Mouse (Mus musculus): ENCODE data around the gene Lhcgr. TPM values are rescaled to one million over a fixed set of nuclear protein-coding genes. Genes with fewer than 3 reads are reported as not detected.
"Not testable (repeated sequence)": the region's sequence is repeated elsewhere in the genome, so short reads cannot be mapped to it uniquely, and the experiment has no call there.

Lhcgr gene
- polyA plus RNA-seq (2014; fragmentation: Nextera tagmentation; extraction: Ambion mirVana): 0.69 and 1.0 TPM in 2 replicates

GRCm38 (mm10) chr17:88791440-88792152 is at the start of gene Lhcgr:
Gene Lhcgr, minus strand, starts transcription at chr17:88791990.
- Histone ChIP-seq H3K9ac (ENCODE audit: low read depth, low read length) (peak within 1 kb of the TSS; percentile 2), H3K9me3 (ENCODE audit: control insufficient read depth, low read length) (no peaks in the 10 kb centered on the region), H3K4me1 (replicated peaks; ENCODE audit: control insufficient read depth, insufficient read depth, low read length) (no peaks in the 10 kb centered on the region), H3K27ac (ENCODE audit: low read depth, low read length) (no peak within 1 kb of the TSS), H3K27me3 (ENCODE audit: control insufficient read depth, insufficient read depth, low read length) (no peaks in the 10 kb centered on the region), H3K4me3 (ENCODE audit: low read depth, low read length) (no peak within 1 kb of the TSS), H3K4me2 (replicated peaks; ENCODE audit: low read depth, low read length) (peak within 1 kb of the TSS; percentile 30), H3K36me3 (ENCODE audit: control insufficient read depth, insufficient read depth, low read length) (no peaks in the 10 kb centered on the region)
- ATAC-seq (ENCODE audit: low FRiP score) (peak; percentile 75), DNase-seq (ENCODE audit: low spot score) (peak; percentile 39)
- 18% methylated on average over 27 of the region's 31 CpGs for WGBS

DNA sequence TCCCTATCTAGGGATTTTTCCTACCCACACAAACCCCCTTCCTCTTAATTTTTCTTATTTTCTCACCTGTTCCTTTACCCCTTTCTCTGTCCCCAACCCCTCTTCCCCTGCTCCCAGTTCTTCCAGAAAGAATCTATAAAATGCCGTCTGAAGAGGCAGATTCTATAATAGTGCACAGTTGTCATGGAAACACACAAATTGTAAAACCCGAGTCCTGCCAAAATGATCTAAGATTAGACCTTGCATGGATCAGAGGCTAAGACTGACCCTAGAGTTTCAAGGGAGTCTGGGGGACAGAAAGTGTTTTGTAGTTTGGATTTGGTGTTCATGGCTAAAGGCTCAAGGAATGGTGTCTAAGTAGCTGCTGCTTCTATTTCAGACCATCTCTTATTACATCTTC is 25.8 kb upstream of the Lhcgr start:
- no peak for ATAC-seq (ENCODE audit: low FRiP score)

GRCm38 (mm10) chr17:88812943-88813342 is 21.2 kb upstream of the Lhcgr start:
- not testable (repeated sequence) for H3K27me3 ChIP-seq (ENCODE audit: control insufficient read depth, insufficient read depth, low read length); ATAC-seq (ENCODE audit: low FRiP score); H3K27ac ChIP-seq (ENCODE audit: low read depth, low read length); H3K36me3 ChIP-seq (ENCODE audit: control insufficient read depth, insufficient read depth, low read length); H3K4me3 ChIP-seq (ENCODE audit: low read depth, low read length); H3K4me1 ChIP-seq (replicated peaks; ENCODE audit: control insufficient read depth, insufficient read depth, low read length); H3K4me2 ChIP-seq (replicated peaks; ENCODE audit: low read depth, low read length); H3K9me3 ChIP-seq (ENCODE audit: control insufficient read depth, low read length); H3K9ac ChIP-seq (ENCODE audit: low read depth, low read length); DNase-seq (ENCODE audit: low spot score)
- 91% methylated on average over 3 of the region's 3 CpGs for WGBS

More for the DNA sequence above, 25.8 kb upstream of the Lhcgr start:
- no peaks in the 10 kb centered on the region for H3K4me1 ChIP-seq (replicated peaks; ENCODE audit: control insufficient read depth, insufficient read depth, low read length)
- no peaks in the 10 kb centered on the region for H3K36me3 ChIP-seq (ENCODE audit: control insufficient read depth, insufficient read depth, low read length)
- no peak overlapping the region for H3K9ac ChIP-seq (ENCODE audit: low read depth, low read length)
- 52% methylated on average over 2 of the region's 2 CpGs for WGBS
- no peak overlapping the region for H3K27ac ChIP-seq (ENCODE audit: low read depth, low read length)
- H3K27me3 ChIP-seq (ENCODE audit: control insufficient read depth, insufficient read depth, low read length): no peaks in the 10 kb centered on the region
- no peaks in the 10 kb centered on the region for H3K9me3 ChIP-seq (ENCODE audit: control insufficient read depth, low read length)
- no peak overlapping the region for H3K4me3 ChIP-seq (ENCODE audit: low read depth, low read length)
- no peak overlapping the region for H3K4me2 ChIP-seq (replicated peaks; ENCODE audit: low read depth, low read length)
- DNase-seq (ENCODE audit: low spot score): no peak

DNA sequence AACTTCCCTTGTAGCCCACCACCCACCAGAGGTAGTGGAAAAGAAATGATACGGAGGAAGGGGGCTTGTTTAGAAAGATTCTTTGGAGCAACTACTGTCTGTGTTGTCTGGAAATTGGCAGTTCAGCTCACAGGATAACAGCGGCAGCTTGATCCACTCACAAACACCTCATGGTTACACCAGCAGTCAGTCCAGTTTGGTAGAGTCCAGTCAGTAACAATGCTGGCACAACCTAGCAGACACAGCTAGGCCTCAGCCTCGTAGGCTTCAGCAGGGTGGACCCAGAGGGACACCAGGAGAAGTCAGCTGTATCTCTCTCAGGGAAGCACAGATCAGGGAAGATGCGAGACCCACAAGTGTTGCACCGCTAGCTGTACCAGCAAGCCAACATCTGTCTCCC is 19.0 kb upstream of the Lhcgr start:
- Histone ChIP-seq H3K4me2 (replicated peaks; ENCODE audit: low read depth, low read length) (no peak overlapping the region), H3K9ac (ENCODE audit: low read depth, low read length) (no peak overlapping the region), H3K36me3 (ENCODE audit: control insufficient read depth, insufficient read depth, low read length) (no peaks in the 10 kb centered on the region), H3K4me3 (ENCODE audit: low read depth, low read length) (no peak overlapping the region), H3K9me3 (ENCODE audit: control insufficient read depth, low read length) (no peaks in the 10 kb centered on the region), H3K4me1 (replicated peaks; ENCODE audit: control insufficient read depth, insufficient read depth, low read length) (no peaks in the 10 kb centered on the region), H3K27ac (ENCODE audit: low read depth, low read length) (no peak overlapping the region), H3K27me3 (ENCODE audit: control insufficient read depth, insufficient read depth, low read length) (no peaks in the 10 kb centered on the region)
- ATAC-seq (ENCODE audit: low FRiP score) (no peak), DNase-seq (ENCODE audit: low spot score) (no peak)
- 92% methylated on average over 5 of the region's 5 CpGs for WGBS

GRCm38 (mm10) chr17:88806421-88806820 is 14.6 kb upstream of the Lhcgr start:
- ATAC-seq (ENCODE audit: low FRiP score) (no peak), DNase-seq (ENCODE audit: low spot score) (no peak)
- 94% methylated on average over 8 of the region's 8 CpGs for WGBS
- H3K9ac ChIP-seq (ENCODE audit: low read depth, low read length): no peak overlapping the region
- no peaks in the 10 kb centered on the region for H3K9me3 ChIP-seq (ENCODE audit: control insufficient read depth, low read length)
- H3K4me2 ChIP-seq (replicated peaks; ENCODE audit: low read depth, low read length): no peak overlapping the region
- no peaks in the 10 kb centered on the region for H3K36me3 ChIP-seq (ENCODE audit: control insufficient read depth, insufficient read depth, low read length)
- H3K27ac ChIP-seq (ENCODE audit: low read depth, low read length): no peak overlapping the region
- H3K27me3 ChIP-seq (ENCODE audit: control insufficient read depth, insufficient read depth, low read length): no peaks in the 10 kb centered on the region
- no peaks in the 10 kb centered on the region for H3K4me1 ChIP-seq (replicated peaks; ENCODE audit: control insufficient read depth, insufficient read depth, low read length)
- no peak overlapping the region for H3K4me3 ChIP-seq (ENCODE audit: low read depth, low read length)

- H3K27ac ChIP-seq (ENCODE audit: low read depth, low read length): no peak overlapping the region
- no peak overlapping the region for H3K9ac ChIP-seq (ENCODE audit: low read depth, low read length)
- H3K4me3 ChIP-seq (ENCODE audit: low read depth, low read length): no peak overlapping the region
- ATAC-seq (ENCODE audit: low FRiP score) (no peak), DNase-seq (ENCODE audit: low spot score) (no peak)
- H3K9me3 ChIP-seq (ENCODE audit: control insufficient read depth, low read length): no peaks in the 10 kb centered on the region
- H3K27me3 ChIP-seq (ENCODE audit: control insufficient read depth, insufficient read depth, low read length): no peaks in the 10 kb centered on the region
- no peaks in the 10 kb centered on the region for H3K36me3 ChIP-seq (ENCODE audit: control insufficient read depth, insufficient read depth, low read length)
- H3K4me2 ChIP-seq (replicated peaks; ENCODE audit: low read depth, low read length): no peak overlapping the region
- no peaks in the 10 kb centered on the region for H3K4me1 ChIP-seq (replicated peaks; ENCODE audit: control insufficient read depth, insufficient read depth, low read length)
Measured at GRCm38 (mm10) chr17:88803441-88803840, 11.7 kb upstream of the Lhcgr start.

- DNase-seq (ENCODE audit: low spot score) (no peak), ATAC-seq (ENCODE audit: low FRiP score) (peak; percentile 25; the same call in 1 of the 2 replicates)
- Histone ChIP-seq H3K27me3 (ENCODE audit: control insufficient read depth, insufficient read depth, low read length) (no peaks in the 10 kb centered on the region), H3K4me3 (ENCODE audit: low read depth, low read length) (no peak overlapping the region), H3K27ac (ENCODE audit: low read depth, low read length) (no peak overlapping the region), H3K9ac (ENCODE audit: low read depth, low read length) (no peak overlapping the region), H3K4me1 (replicated peaks; ENCODE audit: control insufficient read depth, insufficient read depth, low read length) (no peaks in the 10 kb centered on the region), H3K9me3 (ENCODE audit: control insufficient read depth, low read length) (no peaks in the 10 kb centered on the region), H3K36me3 (ENCODE audit: control insufficient read depth, insufficient read depth, low read length) (no peaks in the 10 kb centered on the region), H3K4me2 (replicated peaks; ENCODE audit: low read depth, low read length) (no peak overlapping the region)
- 67% methylated on average over 2 of the region's 2 CpGs for WGBS
Measured at GRCm38 (mm10) chr17:88790680-88791079, 1.1 kb downstream of the Lhcgr start.

DNA sequence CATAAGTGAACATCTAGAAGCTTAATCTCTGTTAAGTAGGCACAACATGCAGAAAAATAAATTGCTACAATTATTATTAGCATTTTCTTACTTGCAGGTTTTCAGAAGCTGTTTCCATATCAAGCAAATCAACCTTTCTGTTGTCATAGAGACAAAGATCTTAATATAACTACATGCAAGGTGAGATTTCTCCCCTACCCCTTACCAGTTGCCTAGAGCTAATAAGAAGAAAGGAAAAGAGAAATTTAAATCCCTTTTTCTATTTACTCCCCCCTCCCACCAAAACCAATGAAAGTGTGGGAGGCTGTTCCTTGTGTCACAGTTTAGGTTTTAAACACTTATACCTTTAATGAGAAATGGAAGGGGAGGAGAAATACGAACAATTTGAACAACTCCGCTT is 3.4 kb downstream of the Lhcgr start:
- DNase-seq (ENCODE audit: low spot score) (no peak), ATAC-seq (ENCODE audit: low FRiP score) (no peak)
- WGBS: 93% methylated on average over 2 of the region's 2 CpGs
- no peak overlapping the region for H3K9ac ChIP-seq (ENCODE audit: low read depth, low read length)
- H3K27ac ChIP-seq (ENCODE audit: low read depth, low read length): no peak overlapping the region
- H3K9me3 ChIP-seq (ENCODE audit: control insufficient read depth, low read length): no peaks in the 10 kb centered on the region
- no peak overlapping the region for H3K4me2 ChIP-seq (replicated peaks; ENCODE audit: low read depth, low read length)
- H3K4me3 ChIP-seq (ENCODE audit: low read depth, low read length): no peak overlapping the region
- H3K27me3 ChIP-seq (ENCODE audit: control insufficient read depth, insufficient read depth, low read length): no peaks in the 10 kb centered on the region
- H3K36me3 ChIP-seq (ENCODE audit: control insufficient read depth, insufficient read depth, low read length): no peaks in the 10 kb centered on the region
- no peaks in the 10 kb centered on the region for H3K4me1 ChIP-seq (replicated peaks; ENCODE audit: control insufficient read depth, insufficient read depth, low read length)

DNA sequence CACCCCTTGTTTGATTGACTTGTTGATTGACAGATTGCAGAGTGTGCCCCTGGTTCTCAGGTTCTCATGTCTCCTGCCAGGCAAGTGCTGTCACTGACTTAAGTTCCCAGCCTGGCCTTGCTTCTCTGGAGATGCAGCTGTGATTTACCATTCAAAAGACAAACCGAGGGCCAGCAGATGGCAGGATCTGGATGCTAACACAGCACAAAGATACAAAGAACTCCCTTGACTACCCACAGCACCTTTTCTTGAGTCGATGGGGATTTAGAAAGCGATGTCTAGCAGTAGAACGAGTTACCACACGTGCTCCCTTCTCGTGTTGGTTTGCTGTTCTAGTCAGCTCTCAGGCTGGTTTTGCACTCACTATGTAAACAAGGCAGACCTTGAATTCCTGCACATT is 4.9 kb downstream of the Lhcgr start:
- Histone ChIP-seq H3K9ac (ENCODE audit: low read depth, low read length) (no peak overlapping the region), H3K27ac (ENCODE audit: low read depth, low read length) (no peak overlapping the region), H3K4me2 (replicated peaks; ENCODE audit: low read depth, low read length) (no peak overlapping the region), H3K36me3 (ENCODE audit: control insufficient read depth, insufficient read depth, low read length) (no peaks in the 10 kb centered on the region), H3K4me1 (replicated peaks; ENCODE audit: control insufficient read depth, insufficient read depth, low read length) (no peaks in the 10 kb centered on the region), H3K9me3 (ENCODE audit: control insufficient read depth, low read length) (no peaks in the 10 kb centered on the region), H3K27me3 (ENCODE audit: control insufficient read depth, insufficient read depth, low read length) (no peaks in the 10 kb centered on the region), H3K4me3 (ENCODE audit: low read depth, low read length) (no peak overlapping the region)
- DNase-seq (ENCODE audit: low spot score) (no peak), ATAC-seq (ENCODE audit: low FRiP score) (no peak)
- WGBS: 64% methylated on average over 6 of the region's 6 CpGs
